Mouse (Mus musculus) T-helper 17 cell (primary cell): ENCODE data around the gene Itgb7.

ENCODE experiments used
- in situ Hi-C, 2 experiments: fragments of 300-600 bp; cut with MboI, MseI; formaldehyde crosslinking; loops; 1 replicate in 1 of 2; 2 replicates in 1 of 2; pipeline ENCODE4 v1.15.1; 2025; ENCODE audit warnings: high pct_unique_total_duplicates in 2 of 2

Gene Itgb7

DNA sequence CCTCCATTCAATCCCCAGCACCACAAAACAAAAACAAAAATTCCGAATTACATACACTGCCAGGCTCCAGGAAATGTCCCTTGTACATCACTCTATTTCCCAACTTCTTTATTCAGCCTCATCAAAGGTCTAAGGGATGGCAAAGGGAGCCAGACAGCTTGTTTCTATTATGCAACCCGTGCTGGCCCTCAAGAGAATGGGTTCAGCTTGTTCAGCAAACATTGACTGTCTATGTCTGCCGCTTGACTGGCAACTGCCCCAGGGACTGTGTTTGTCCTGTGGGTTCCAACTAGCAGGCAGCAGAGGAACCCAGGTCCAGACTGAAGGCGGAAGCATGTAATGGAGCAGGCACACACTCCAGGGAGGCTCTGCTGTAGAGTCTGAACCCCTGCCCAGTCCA is 32.9 kb downstream of the Itgb7 start:
- in situ Hi-C loops, result no loop called here

- in situ Hi-C loops, result no loop called here
Observed at GRCm38 (mm10) chr15:102195373-102195772, 36.4 kb downstream of the Itgb7 start.

DNA sequence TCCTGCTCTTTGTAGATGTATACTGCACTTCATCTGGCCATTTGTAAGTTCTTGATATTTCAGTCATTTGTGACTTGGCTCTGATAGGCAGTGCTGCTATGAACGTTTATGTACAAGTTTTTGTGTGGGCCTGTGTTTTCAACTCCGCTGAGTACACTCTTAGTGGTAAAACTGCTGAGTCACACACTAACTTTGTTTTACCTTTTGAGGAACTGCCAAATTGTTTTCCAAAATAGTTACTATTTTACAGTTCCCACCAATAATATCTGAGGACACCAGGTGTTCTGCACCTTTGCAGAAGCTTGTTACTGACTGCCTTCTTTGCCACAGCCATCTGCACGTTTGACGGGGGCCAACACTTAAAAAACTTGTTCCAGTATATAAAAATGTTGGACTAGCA is 37.3 kb downstream of the Itgb7 start:
- in situ Hi-C loops, result no loop called here

GRCm38 (mm10) chr15:102193652-102194051 is 38.1 kb downstream of the Itgb7 start:
- in situ Hi-C loops, result no loop called here

- in situ Hi-C loops, result no loop called here
Observed at GRCm38 (mm10) chr15:102192820-102193386, 38.8 kb downstream of the Itgb7 start.

- in situ Hi-C loops, result no loop called here
Observed at GRCm38 (mm10) chr15:102192271-102192812, 39.4 kb downstream of the Itgb7 start.

DNA sequence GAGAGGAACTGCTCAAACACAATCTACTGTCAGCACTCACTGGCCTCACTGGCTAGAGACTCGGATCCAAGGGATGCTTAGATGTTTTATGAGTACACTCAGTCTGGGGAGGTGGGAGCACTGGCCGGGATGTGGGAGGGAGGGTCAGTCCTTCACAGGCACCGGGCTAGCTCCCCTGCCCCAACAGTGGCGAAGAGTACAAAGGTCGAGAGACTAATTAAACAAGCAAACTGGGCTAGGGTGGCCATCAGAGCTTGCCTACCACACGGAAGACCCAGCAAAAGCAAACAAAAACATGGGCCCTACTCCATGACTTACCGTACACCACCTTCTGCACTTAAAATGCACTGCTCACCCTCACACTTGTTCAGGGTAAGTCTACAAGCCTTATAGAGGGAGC is 40.0 kb downstream of the Itgb7 start:
- in situ Hi-C loops, result no loop called here

GRCm38 (mm10) chr15:102188883-102189282 is 42.9 kb downstream of the Itgb7 start:
- in situ Hi-C loops, result no loop called here

- in situ Hi-C loops, result no loop called here
Observed at GRCm38 (mm10) chr15:102188096-102188495, 43.6 kb downstream of the Itgb7 start.

GRCm38 (mm10) chr15:102186239-102186638 is 45.5 kb downstream of the Itgb7 start:
- in situ Hi-C loops, result no loop called here

DNA sequence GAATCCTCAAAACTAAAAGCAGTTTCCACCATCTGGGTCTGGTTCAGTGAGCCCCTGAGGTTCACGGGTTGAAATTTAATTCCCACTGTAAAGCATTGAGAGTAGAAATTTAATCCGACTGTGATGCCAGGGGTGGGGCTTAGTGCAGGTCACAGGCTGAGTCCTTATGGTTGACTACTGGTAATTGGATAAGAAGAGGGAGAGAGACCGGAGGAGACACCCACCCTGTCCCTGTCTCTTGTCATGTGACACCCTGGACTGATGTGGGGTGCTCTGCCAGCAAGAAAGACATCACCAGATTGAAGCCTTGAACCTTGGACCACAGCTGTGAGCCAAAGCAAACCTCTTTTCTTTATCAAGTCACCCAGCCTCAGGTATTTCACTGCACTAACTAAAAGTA is 48.7 kb downstream of the Itgb7 start:
- in situ Hi-C loops, result no loop called here

- in situ Hi-C loops, result no loop called here
Observed at GRCm38 (mm10) chr15:102179924-102180323, 51.8 kb downstream of the Itgb7 start.

- in situ Hi-C loops, result no loop called here
Observed at GRCm38 (mm10) chr15:102179106-102179505, 52.6 kb downstream of the Itgb7 start.

DNA sequence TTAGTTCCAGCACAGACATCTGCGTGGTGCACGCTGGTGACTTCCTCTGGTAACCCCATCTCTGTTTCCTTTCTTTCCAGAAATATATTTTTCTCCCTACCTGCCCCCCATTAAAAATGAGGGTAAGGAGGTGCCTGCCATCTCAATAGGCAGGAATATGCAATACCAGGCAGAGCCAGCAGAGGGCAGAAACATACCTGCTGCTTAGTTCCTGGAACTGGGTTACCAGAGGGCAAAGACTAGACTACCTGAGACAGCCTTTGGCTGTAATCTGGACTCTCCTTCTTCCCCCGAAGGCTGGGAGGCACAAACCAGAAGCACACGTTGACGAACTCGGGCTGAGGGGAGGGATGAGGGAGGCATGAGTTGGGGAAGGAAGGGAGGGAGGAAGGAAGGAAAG is 53.5 kb downstream of the Itgb7 start:
- in situ Hi-C loops, result no loop called here

- in situ Hi-C loops, result no loop called here
Observed at GRCm38 (mm10) chr15:102177417-102177816, 54.3 kb downstream of the Itgb7 start.

GRCm38 (mm10) chr15:102176571-102177316 is 55.0 kb downstream of the Itgb7 start:
- in situ Hi-C loops, result no loop called here

GRCm38 (mm10) chr15:102175736-102176319 is 55.9 kb downstream of the Itgb7 start:
- in situ Hi-C loops, result no loop called here

DNA sequence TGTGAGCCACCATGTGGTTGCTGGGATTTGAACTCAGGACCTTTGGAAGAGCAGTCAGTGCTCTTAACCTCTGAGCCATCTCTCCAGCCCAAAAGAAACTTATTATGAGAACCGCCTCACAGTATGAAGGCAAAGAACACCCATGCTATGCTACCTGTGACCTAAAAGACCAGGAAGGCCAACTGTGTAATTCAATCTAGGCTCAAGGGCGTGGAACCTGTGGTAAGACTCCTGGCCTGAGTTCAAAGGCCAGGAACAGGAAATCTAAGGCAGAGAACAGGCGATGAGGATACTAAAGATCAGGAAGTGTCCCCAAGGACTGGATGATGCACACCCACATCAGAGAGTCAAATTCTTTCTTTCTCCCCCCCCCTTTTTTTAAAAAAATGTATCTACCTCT is 58.2 kb downstream of the Itgb7 start:
- in situ Hi-C loops, result no loop called here

DNA sequence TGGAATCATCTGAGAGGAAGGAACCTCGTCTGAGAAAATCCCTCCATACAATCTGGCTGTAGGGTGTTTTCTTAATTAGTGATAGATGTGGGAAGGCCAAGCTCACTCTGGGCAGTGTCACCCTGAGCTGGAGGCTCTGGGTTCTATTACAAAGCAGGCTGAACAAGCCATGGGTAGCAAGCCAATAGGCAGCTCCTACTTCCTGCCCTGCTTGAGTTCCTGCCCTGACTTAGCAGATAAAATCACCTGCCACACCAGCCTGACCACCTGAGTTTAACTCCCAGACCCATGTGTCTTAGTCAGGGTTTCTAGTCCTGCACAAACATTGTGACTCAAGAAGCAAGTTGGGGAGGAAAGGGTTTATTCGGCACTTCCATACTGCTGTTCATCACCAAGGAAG is 62.7 kb downstream of the Itgb7 start:
- in situ Hi-C loops, result no loop called here

DNA sequence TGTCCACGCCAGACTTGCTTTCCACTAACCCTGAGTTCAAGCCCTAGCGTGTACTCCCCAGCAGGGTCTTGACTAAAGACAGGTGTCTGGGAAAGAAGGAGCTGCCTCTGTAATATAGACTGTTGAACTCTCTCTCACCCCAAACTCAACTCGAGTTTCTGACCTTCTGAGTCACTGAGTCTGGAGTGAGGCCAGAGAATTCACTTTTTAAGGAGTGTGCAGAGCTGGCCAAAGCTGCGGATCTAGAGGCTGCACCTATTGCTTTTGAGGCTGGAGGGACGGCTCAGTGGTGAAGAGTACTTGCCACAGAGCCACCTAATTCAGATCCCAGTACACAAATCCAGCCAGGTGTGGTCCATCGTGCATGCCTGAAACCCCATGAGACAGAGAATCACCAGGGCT is 64.1 kb downstream of the Itgb7 start:
- in situ Hi-C loops, result no loop called here
